Comparison of ENCODE assay signal across 7 mouse cellular contexts in genomic region chr9:78481423-78482331, GRCm38 (mm10). TPM values are rescaled to one million over a fixed set of nuclear protein-coding genes. Genes with fewer than 3 reads are reported as not detected.
DNase-seq lines count a peak whose midpoint lies in the region; ATAC-seq lines count a peak whose summit lies in the region.

No protein-coding gene starts in this region.

- intact Hi-C loops in gastrocnemius, postnatal 36 days (cut with DNase I): no loop called here
- intact Hi-C loops in left cerebral cortex, postnatal 25 days (cut with DNase I): loop anchor here (2.0 to 5.0 kb wide), 4 partner anchors 33 to 66 kb away; partner anchors contain the start of genes Gm17324 and Mto1

- H3K4me2 ChIP-seq in intestine, embryonic 15.5 days (replicated peaks): peak overlapping the region; percentile 54

- H3K4me1 ChIP-seq in intestine, embryonic 15.5 days (replicated peaks): peaks cover 8% of the 10 kb centered on the region; the same call in 1 of the 2 replicates
- H3K4me1 ChIP-seq in midbrain, embryonic 10.5 days: peaks cover 25% of the 10 kb centered on the region

- peak overlapping the region; percentile 97 for H3K4me3 ChIP-seq in intestine, embryonic 15.5 days (replicated peaks)
- peak overlapping the region; percentile 97 for H3K4me3 ChIP-seq in midbrain, embryonic 10.5 days

- no peaks in the 10 kb centered on the region for H3K27me3 ChIP-seq in intestine, embryonic 15.5 days (replicated peaks)
- H3K27me3 ChIP-seq in midbrain, embryonic 10.5 days (ENCODE audit: low read depth, poor library complexity, severe bottlenecking): no peaks in the 10 kb centered on the region

- peak overlapping the region; percentile 99 for H3K9ac ChIP-seq in intestine, embryonic 15.5 days

- peaks cover 3% of the 10 kb centered on the region; the same call in 1 of the 2 replicates for H3K36me3 ChIP-seq in intestine, embryonic 15.5 days
- H3K36me3 ChIP-seq in midbrain, embryonic 10.5 days: peaks cover 41% of the 10 kb centered on the region

- ATAC-seq in intestine, embryonic 15.5 days: peak; percentile 98

- no peaks in the 10 kb centered on the region for H3K9me3 ChIP-seq in intestine, embryonic 15.5 days
- H3K9me3 ChIP-seq in midbrain, embryonic 10.5 days (replicated peaks): no peaks in the 10 kb centered on the region

- peak; percentile 98 for DNase-seq in adrenal gland, adult 2 months
- peak; percentile 96 for DNase-seq in embryo, embryonic 11.5 days (ENCODE audit: low read depth, low spot score)
- peak; percentile 90 to 91 for DNase-seq in gastrocnemius, postnatal 36 days
- peak; percentile 92 to 98 for DNase-seq in left cerebral cortex, postnatal 25 days (ENCODE audit: low spot score in 2 of 2)
- DNase-seq in midbrain, embryonic 10.5 days (ENCODE audit: low spot score): peak; percentile 99
- DNase-seq in right cerebral cortex, postnatal 4 days: peak; percentile 88

- H3K27ac ChIP-seq in intestine, embryonic 15.5 days: peak overlapping the region; percentile 98
- peak overlapping the region; percentile 99 for H3K27ac ChIP-seq in midbrain, embryonic 10.5 days (replicated peaks)

- WGBS in intestine, embryonic 15.5 days: under 1% methylated on average over 66 of the region's 77 CpGs
- under 1% methylated on average over 75 of the region's 77 CpGs for WGBS in midbrain, embryonic 10.5 days

RNA-seq across cellular contexts. Expression of gene Eef1a1, which starts 7.3 kb away (rescaled TPM):
- 1,000 to 10,000 TPM; 6,873 to 9,883 TPM for total RNA-seq in adrenal gland, adult 2 months (2021)
- polyA plus RNA-seq in adrenal gland, adult 2 months (2012; rRNA removed): 813 and 861 TPM in 2 replicates
- 100 to 1,000 TPM; 496 to 538 TPM for total RNA-seq in gastrocnemius, postnatal 36 days (2021)
- 4,456 and 4,538 TPM in 2 replicates for polyA plus RNA-seq in intestine, embryonic 15.5 days (2015; fragmentation: Nextera tagmentation; extraction: Ambion mirVana)
- total RNA-seq in left cerebral cortex, postnatal 25 days (2021): 1,000 to 10,000 TPM; 2,219 to 2,332 TPM
- polyA plus RNA-seq in midbrain, embryonic 10.5 days (2016; fragmentation: Nextera tagmentation; extraction: Ambion mirVana): 3,476 and 3,775 TPM in 2 replicates

RNA-seq across cellular contexts. Expression of gene Gm17324, which starts 33.1 kb away (rescaled TPM):
- total RNA-seq in adrenal gland, adult 2 months (2021): not detected
- polyA plus RNA-seq in adrenal gland, adult 2 months (2012; rRNA removed): 0.95 and 1.5 TPM in 2 replicates
- not detected for total RNA-seq in gastrocnemius, postnatal 36 days (2021)
- 0.32 and 0.64 TPM in 2 replicates for polyA plus RNA-seq in intestine, embryonic 15.5 days (2015; fragmentation: Nextera tagmentation; extraction: Ambion mirVana)
- total RNA-seq in left cerebral cortex, postnatal 25 days (2021): under 1 TPM; 0.66 to 0.73 TPM
- 0.44 and 0.68 TPM in 2 replicates for polyA plus RNA-seq in midbrain, embryonic 10.5 days (2016; fragmentation: Nextera tagmentation; extraction: Ambion mirVana)

RNA-seq across cellular contexts. Expression of gene Mto1, which starts 33.7 kb away (rescaled TPM):
- total RNA-seq in adrenal gland, adult 2 months (2021): 10 to 100 TPM; 26.6 to 27.7 TPM
- 57.4 and 76.5 TPM in 2 replicates for polyA plus RNA-seq in adrenal gland, adult 2 months (2012; rRNA removed)
- total RNA-seq in gastrocnemius, postnatal 36 days (2021): 10 to 100 TPM; 17.6 to 21.4 TPM
- polyA plus RNA-seq in intestine, embryonic 15.5 days (2015; fragmentation: Nextera tagmentation; extraction: Ambion mirVana): 24.2 and 24.6 TPM in 2 replicates
- 10 to 100 TPM; 26.0 to 29.5 TPM for total RNA-seq in left cerebral cortex, postnatal 25 days (2021)
- 24.4 and 28.4 TPM in 2 replicates for polyA plus RNA-seq in midbrain, embryonic 10.5 days (2016; fragmentation: Nextera tagmentation; extraction: Ambion mirVana)

RNA-seq across cellular contexts. Expression of gene Cgas, which starts 38.6 kb away (rescaled TPM):
- under 1 TPM; 0.52 to 0.73 TPM for total RNA-seq in adrenal gland, adult 2 months (2021)
- polyA plus RNA-seq in adrenal gland, adult 2 months (2012; rRNA removed): 0.49 and 0.67 TPM in 2 replicates
- under 1 TPM in 1 of 2 experiments, not detected in 1; 0.17 TPM for total RNA-seq in gastrocnemius, postnatal 36 days (2021)
- 2.3 and 2.4 TPM in 2 replicates for polyA plus RNA-seq in intestine, embryonic 15.5 days (2015; fragmentation: Nextera tagmentation; extraction: Ambion mirVana)
- under 1 TPM; 0.48 to 0.53 TPM for total RNA-seq in left cerebral cortex, postnatal 25 days (2021)
- polyA plus RNA-seq in midbrain, embryonic 10.5 days (2016; fragmentation: Nextera tagmentation; extraction: Ambion mirVana): 0.30 and 0.53 TPM in 2 replicates

Comparison
In these comparisons a context has a peak if more than half of its experiments do, and no peak if none do; other contexts are left out.
1. Peak in every context shown above with its lines: DNase-seq, ATAC-seq, H3K4me3 ChIP-seq and H3K27ac ChIP-seq.
2. RNA of gene Eef1a1, which starts 7.3 kb away (total RNA-seq): 6,873 to 9,883 TPM in adrenal gland, adult 2 months and 2,219 to 2,332 TPM in left cerebral cortex, postnatal 25 days; 496 to 538 TPM in gastrocnemius, postnatal 36 days; every median in the first group is over 4 times any median in the second.